Mouse (Mus musculus) C2C12 (cell line): ENCODE measurements at regions not wholly inside any gene's neighbourhood (a gene's known extent, or its start where the extent isn't known, plus 50 kb on each side); places are given as distances from the start of the nearest gene placed in this dataset.

Source experiments
- H3K27me3 ChIP-seq: one replicate; pipeline ENCODE4 v1.6.1; 2011; ENCODE audit not compliant: control insufficient read depth, insufficient read depth, insufficient read length
- H3K36me3 ChIP-seq: one replicate; pipeline ENCODE4 v1.6.1; 2011; ENCODE audit not compliant: control insufficient read depth, insufficient read depth
- H3K4me3 ChIP-seq: one replicate; pipeline ENCODE4 v1.5.1; 2011; ENCODE audit warnings: mild to moderate bottlenecking, control low read depth; ENCODE audit not compliant: poor library complexity, insufficient read depth, severe bottlenecking
- H3K79me2 ChIP-seq: one replicate; pipeline ENCODE4 v1.6.1; 2011; ENCODE audit not compliant: control insufficient read depth, insufficient read depth
- H3K79me3 ChIP-seq: one replicate; pipeline ENCODE4 v1.6.1; 2011; ENCODE audit warnings: low read depth, control low read depth
- H3ac ChIP-seq: one replicate; pipeline ENCODE3; 2011; ENCODE audit warnings: low read depth; ENCODE audit not compliant: control insufficient read depth, insufficient read length
- CEBPB ChIP-seq: IDR thresholded peaks from one replicate; pipeline ENCODE4 v1.6.1; 2011; ENCODE audit warnings: low read depth, mild to moderate bottlenecking, control low read depth, moderate library complexity
- CTCF ChIP-seq: IDR thresholded peaks from one replicate; pipeline ENCODE4 v1.5.1; 2011; ENCODE audit not compliant: control insufficient read depth, insufficient read depth, insufficient read length
- FOSL1 ChIP-seq: IDR thresholded peaks from one replicate; pipeline ENCODE4 v1.8.0; 2011; ENCODE audit warnings: mild to moderate bottlenecking, low read length; ENCODE audit not compliant: poor library complexity, insufficient read depth, severe bottlenecking
- MAX ChIP-seq: IDR thresholded peaks from one replicate; pipeline ENCODE4 v1.6.1; 2011; ENCODE audit warnings: mild to moderate bottlenecking, control low read depth
- MYOD1 ChIP-seq: IDR thresholded peaks from one replicate; pipeline ENCODE4 v1.6.1; 2011; ENCODE audit warnings: low read depth; ENCODE audit not compliant: control insufficient read depth, insufficient read length
- MYOG ChIP-seq: IDR thresholded peaks from one replicate; pipeline ENCODE4 v1.6.1; 2011; ENCODE audit not compliant: control insufficient read depth, insufficient read length; ENCODE audit errors: extremely low read depth
- USF1 ChIP-seq: IDR thresholded peaks from one replicate; pipeline ENCODE4 v1.6.1; 2011; ENCODE audit warnings: low read depth, mild to moderate bottlenecking, control low read depth, moderate library complexity

- H3K27me3 ChIP-seq: no peaks in the 10 kb centered on the region
- H3K79me3 ChIP-seq: no peaks in the 10 kb centered on the region
- no peak for TF ChIP-seq MAX
- TF ChIP-seq MYOD1: peak; percentile 69
- no peak for TF ChIP-seq CTCF
- H3K79me2 ChIP-seq: no peaks in the 10 kb centered on the region
- H3ac ChIP-seq: no peak overlapping the region
- H3K36me3 ChIP-seq: no peaks in the 10 kb centered on the region
- no peak overlapping the region for H3K4me3 ChIP-seq
Measured at GRCm38 (mm10) chr13:60438177-60438576, 163.6 kb upstream of the Dapk1 start.

- Histone ChIP-seq H3K79me2 (no peaks in the 10 kb centered on the region), H3K79me3 (no peaks in the 10 kb centered on the region), H3K27me3 (no peaks in the 10 kb centered on the region), H3K36me3 (no peaks in the 10 kb centered on the region), H3K4me3 (no peak overlapping the region), H3ac (no peak overlapping the region)
- TF ChIP-seq USF1 (no peak), MYOG (no peak), CEBPB (no peak), CTCF (no peak)
Measured at GRCm38 (mm10) chr13:60440586-60440985, 161.2 kb upstream of the Dapk1 start.

- TF ChIP-seq CTCF: no peak
- no peak for TF ChIP-seq CEBPB
- TF ChIP-seq USF1: no peak
- TF ChIP-seq FOSL1: no peak
- no peak for TF ChIP-seq MAX
- no peaks in the 10 kb centered on the region for H3K79me3 ChIP-seq
Measured at GRCm38 (mm10) chr13:60445164-60445563, 156.6 kb upstream of the Dapk1 start.

GRCm38 (mm10) chr13:60446926-60447325 lies 154.8 kb upstream of the Dapk1 start:
- TF ChIP-seq FOSL1 (no peak), MYOD1 (no peak), USF1 (no peak), CTCF (no peak), CEBPB (no peak), MYOG (no peak), MAX (no peak)
- no peaks in the 10 kb centered on the region for H3K79me2 ChIP-seq
- H3K36me3 ChIP-seq: no peaks in the 10 kb centered on the region
- H3K27me3 ChIP-seq: no peaks in the 10 kb centered on the region
- no peak overlapping the region for H3ac ChIP-seq
- no peak overlapping the region for H3K4me3 ChIP-seq
- H3K79me3 ChIP-seq: no peaks in the 10 kb centered on the region

More at GRCm38 (mm10) chr13:60445164-60445563, 156.6 kb upstream of the Dapk1 start:
- H3K4me3 ChIP-seq: no peak overlapping the region
- H3K79me2 ChIP-seq: no peaks in the 10 kb centered on the region
- no peaks in the 10 kb centered on the region for H3K27me3 ChIP-seq
- no peak overlapping the region for H3ac ChIP-seq
- H3K36me3 ChIP-seq: no peaks in the 10 kb centered on the region

- H3K27me3 ChIP-seq: no peaks in the 10 kb centered on the region
- H3K79me2 ChIP-seq: no peaks in the 10 kb centered on the region
- H3K4me3 ChIP-seq: no peak overlapping the region
- H3ac ChIP-seq: no peak overlapping the region
- H3K36me3 ChIP-seq: no peaks in the 10 kb centered on the region
- H3K79me3 ChIP-seq: no peaks in the 10 kb centered on the region
- TF ChIP-seq FOSL1 (no peak), MYOD1 (peak; percentile 50)
Measured at GRCm38 (mm10) chr13:60450721-60451506, 150.8 kb upstream of the Dapk1 start.

GRCm38 (mm10) chr13:60453821-60454483 lies 147.8 kb upstream of the Dapk1 start:
- Histone ChIP-seq H3K79me2 (no peaks in the 10 kb centered on the region), H3K79me3 (no peaks in the 10 kb centered on the region), H3K36me3 (no peaks in the 10 kb centered on the region), H3K4me3 (no peak overlapping the region), H3K27me3 (no peaks in the 10 kb centered on the region), H3ac (peak overlapping the region; percentile 36)
- TF ChIP-seq USF1 (peak; percentile 77), FOSL1 (peak; percentile 94), CTCF (no peak), MYOD1 (peak; percentile 31), MYOG (no peak), MAX (peak; percentile 97), CEBPB (peak; percentile 39)
